Mouse (Mus musculus) olfactory bulb, adult 2 months (tissue): Measurements from ENCODE around the gene Bbof1.

Source experiments
- CTCF ChIP-seq: fragments of 200-500 bp; IDR thresholded peaks from 2 replicates; pipeline ENCODE4 v1.5.1; 2012; ENCODE audit warnings: low read depth, mild to moderate bottlenecking, low read length, moderate library complexity; ENCODE audit not compliant: insufficient read depth
- POLR2A ChIP-seq: fragments of 200-500 bp; IDR thresholded peaks from 2 replicates; pipeline ENCODE4 v1.6.1; 2012; ENCODE audit warnings: mild to moderate bottlenecking, low read depth, low read length, moderate library complexity; ENCODE audit not compliant: insufficient read depth

DNA sequence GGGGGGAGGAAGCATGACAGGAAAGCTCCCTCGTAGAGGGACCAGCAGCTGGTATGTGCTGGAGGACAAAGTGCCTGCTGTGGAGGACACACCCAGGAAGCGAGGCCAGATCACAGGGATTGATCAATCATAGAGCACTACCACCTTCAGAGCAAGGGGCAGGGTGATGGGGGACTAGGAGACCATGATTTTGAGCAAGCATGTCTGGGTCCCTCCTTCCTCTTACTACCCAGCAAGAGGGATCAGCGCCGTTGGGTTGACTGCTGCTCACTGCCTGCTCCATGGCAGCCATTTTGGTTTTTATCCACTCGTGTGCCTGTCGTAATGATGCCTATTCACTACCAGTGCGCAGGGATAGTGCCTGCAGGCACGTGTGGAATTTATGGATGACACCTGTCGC, 44.6 kb upstream of the Bbof1 start:
- no peak for TF ChIP-seq CTCF
- no peak for TF ChIP-seq POLR2A
